Mouse (Mus musculus): ENCODE measurements around the gene Slc13a1. TPM values are rescaled to one million over a fixed set of nuclear protein-coding genes. Genes with fewer than 3 reads are reported as not detected.

Slc13a1 gene
- total and polyA plus RNA-seq, 2 experiments from 2014 or later = 0.04 TPM; not detected in 1

GRCm38 (mm10) chr6:24183439-24183838 is 15.5 kb upstream of the Slc13a1 start:
- Histone ChIP-seq H3K4me3 (ENCODE audit: low read depth, low read length) (no peak overlapping the region), H3K27me3 (ENCODE audit: control insufficient read depth, insufficient read depth, low read length) (no peaks in the 10 kb centered on the region), H3K36me3 (replicated peaks; ENCODE audit: control insufficient read depth, insufficient read depth, low read length) (no peaks in the 10 kb centered on the region), H3K9me3 (replicated peaks; ENCODE audit: control insufficient read depth, low read length) (no peaks in the 10 kb centered on the region), H3K27ac (ENCODE audit: low read depth) (no peak overlapping the region), H3K9ac (replicated peaks; ENCODE audit: low read depth, low read length) (no peak overlapping the region), H3K4me2 (ENCODE audit: low read depth, low read length) (no peak overlapping the region), H3K4me1 (ENCODE audit: control insufficient read depth, insufficient read depth) (no peaks in the 10 kb centered on the region)
- no peak for TF ChIP-seq EP300 (IDR thresholded peaks at IDR 0.05; ENCODE audit: low read depth)
- no peak for TF ChIP-seq CTCF (IDR thresholded peaks at IDR 0.05; ENCODE audit: low read depth)
- 77% methylated on average over 3 of the region's 3 CpGs for WGBS
- ATAC-seq (ENCODE audit: insufficient read depth, low read depth) (no peak), DNase-seq (ENCODE audit: low spot score) (no peak)

- Histone ChIP-seq H3K36me3 (replicated peaks; ENCODE audit: control insufficient read depth, insufficient read depth, low read length) (no peaks in the 10 kb centered on the region), H3K4me2 (ENCODE audit: low read depth, low read length) (no peak overlapping the region), H3K27me3 (ENCODE audit: control insufficient read depth, insufficient read depth, low read length) (no peaks in the 10 kb centered on the region), H3K9me3 (replicated peaks; ENCODE audit: control insufficient read depth, low read length) (no peaks in the 10 kb centered on the region), H3K4me3 (ENCODE audit: low read depth, low read length) (no peak overlapping the region), H3K4me1 (ENCODE audit: control insufficient read depth, insufficient read depth) (no peaks in the 10 kb centered on the region), H3K9ac (replicated peaks; ENCODE audit: low read depth, low read length) (no peak overlapping the region), H3K27ac (ENCODE audit: low read depth) (no peak overlapping the region)
- no peak for TF ChIP-seq EP300 (IDR thresholded peaks at IDR 0.05; ENCODE audit: low read depth)
- no peak for TF ChIP-seq CTCF (IDR thresholded peaks at IDR 0.05; ENCODE audit: low read depth)
- no peak for ATAC-seq (ENCODE audit: insufficient read depth, low read depth)
- WGBS = 71% methylated on average over 3 of the region's 3 CpGs
- no peak for DNase-seq (ENCODE audit: low spot score)
Measured at GRCm38 (mm10) chr6:24175393-24175792, 7.5 kb upstream of the Slc13a1 start.

- TF ChIP-seq EP300 (IDR thresholded peaks at IDR 0.05; ENCODE audit: low read depth) (no peak), CTCF (IDR thresholded peaks at IDR 0.05; ENCODE audit: low read depth) (no peak)
- DNase-seq (ENCODE audit: low spot score) (no peak), ATAC-seq (ENCODE audit: insufficient read depth, low read depth) (no peak)
- Histone ChIP-seq H3K9ac (replicated peaks; ENCODE audit: low read depth, low read length) (no peak overlapping the region), H3K4me2 (ENCODE audit: low read depth, low read length) (no peak overlapping the region), H3K4me3 (ENCODE audit: low read depth, low read length) (no peak overlapping the region), H3K4me1 (ENCODE audit: control insufficient read depth, insufficient read depth) (no peaks in the 10 kb centered on the region), H3K36me3 (replicated peaks; ENCODE audit: control insufficient read depth, insufficient read depth, low read length) (no peaks in the 10 kb centered on the region), H3K27ac (ENCODE audit: low read depth) (no peak overlapping the region), H3K9me3 (replicated peaks; ENCODE audit: control insufficient read depth, low read length) (no peaks in the 10 kb centered on the region), H3K27me3 (ENCODE audit: control insufficient read depth, insufficient read depth, low read length) (no peaks in the 10 kb centered on the region)
Measured at GRCm38 (mm10) chr6:24173951-24174350, 6.1 kb upstream of the Slc13a1 start.

GRCm38 (mm10) chr6:24172736-24173135 is 4.8 kb upstream of the Slc13a1 start:
- no peaks in the 10 kb centered on the region for H3K9me3 ChIP-seq (replicated peaks; ENCODE audit: control insufficient read depth, low read length)
- TF ChIP-seq EP300 (IDR thresholded peaks at IDR 0.05; ENCODE audit: low read depth) (no peak), CTCF (IDR thresholded peaks at IDR 0.05; ENCODE audit: low read depth) (no peak)
- no peaks in the 10 kb centered on the region for H3K4me1 ChIP-seq (ENCODE audit: control insufficient read depth, insufficient read depth)
- ATAC-seq (ENCODE audit: insufficient read depth, low read depth) = no peak; the same call in 1 of the 2 replicates
- H3K4me2 ChIP-seq (ENCODE audit: low read depth, low read length) = no peak overlapping the region
- DNase-seq (ENCODE audit: low spot score) = peak; percentile 30
- H3K9ac ChIP-seq (replicated peaks; ENCODE audit: low read depth, low read length) = no peak overlapping the region
- H3K36me3 ChIP-seq (replicated peaks; ENCODE audit: control insufficient read depth, insufficient read depth, low read length) = no peaks in the 10 kb centered on the region
- WGBS = 34% methylated on average over 2 of the region's 2 CpGs
- no peaks in the 10 kb centered on the region for H3K27me3 ChIP-seq (ENCODE audit: control insufficient read depth, insufficient read depth, low read length)
- no peak overlapping the region for H3K4me3 ChIP-seq (ENCODE audit: low read depth, low read length)
- H3K27ac ChIP-seq (ENCODE audit: low read depth) = no peak overlapping the region

GRCm38 (mm10) chr6:24166772-24167171 is 1.1 kb downstream of the Slc13a1 start:
- H3K4me1 ChIP-seq (ENCODE audit: control insufficient read depth, insufficient read depth) = no peaks in the 10 kb centered on the region
- TF ChIP-seq CTCF (IDR thresholded peaks at IDR 0.05; ENCODE audit: low read depth) (no peak), EP300 (IDR thresholded peaks at IDR 0.05; ENCODE audit: low read depth) (no peak)
- no peaks in the 10 kb centered on the region for H3K27me3 ChIP-seq (ENCODE audit: control insufficient read depth, insufficient read depth, low read length)
- H3K4me3 ChIP-seq (ENCODE audit: low read depth, low read length) = no peak overlapping the region
- DNase-seq (ENCODE audit: low spot score) (no peak), ATAC-seq (ENCODE audit: insufficient read depth, low read depth) (no peak)
- H3K4me2 ChIP-seq (ENCODE audit: low read depth, low read length) = no peak overlapping the region
- H3K36me3 ChIP-seq (replicated peaks; ENCODE audit: control insufficient read depth, insufficient read depth, low read length) = no peaks in the 10 kb centered on the region
- H3K27ac ChIP-seq (ENCODE audit: low read depth) = no peak overlapping the region
- WGBS = 72% methylated on average over 6 of the region's 6 CpGs
- H3K9ac ChIP-seq (replicated peaks; ENCODE audit: low read depth, low read length) = no peak overlapping the region
- no peaks in the 10 kb centered on the region for H3K9me3 ChIP-seq (replicated peaks; ENCODE audit: control insufficient read depth, low read length)

GRCm38 (mm10) chr6:24165249-24165648 is 2.6 kb downstream of the Slc13a1 start:
- no peaks in the 10 kb centered on the region for H3K36me3 ChIP-seq (replicated peaks; ENCODE audit: control insufficient read depth, insufficient read depth, low read length)
- H3K4me2 ChIP-seq (ENCODE audit: low read depth, low read length) = no peak overlapping the region
- no peaks in the 10 kb centered on the region for H3K9me3 ChIP-seq (replicated peaks; ENCODE audit: control insufficient read depth, low read length)
- H3K27me3 ChIP-seq (ENCODE audit: control insufficient read depth, insufficient read depth, low read length) = no peaks in the 10 kb centered on the region
- DNase-seq (ENCODE audit: low spot score) (no peak), ATAC-seq (ENCODE audit: insufficient read depth, low read depth) (no peak)
- TF ChIP-seq EP300 (IDR thresholded peaks at IDR 0.05; ENCODE audit: low read depth) (no peak), CTCF (IDR thresholded peaks at IDR 0.05; ENCODE audit: low read depth) (no peak)
- H3K4me3 ChIP-seq (ENCODE audit: low read depth, low read length) = no peak overlapping the region
- 30% methylated on average over 3 of the region's 3 CpGs for WGBS
- H3K9ac ChIP-seq (replicated peaks; ENCODE audit: low read depth, low read length) = no peak overlapping the region
- no peak overlapping the region for H3K27ac ChIP-seq (ENCODE audit: low read depth)
- no peaks in the 10 kb centered on the region for H3K4me1 ChIP-seq (ENCODE audit: control insufficient read depth, insufficient read depth)
